Mouse (Mus musculus) kidney, adult 9 months (tissue): ENCODE results near the gene Gmfg.

ENCODE experiments used
- DNase-seq: peaks from one replicate; pipeline ENCODE4 v3.0.0; 2022

Gmfg gene

DNA sequence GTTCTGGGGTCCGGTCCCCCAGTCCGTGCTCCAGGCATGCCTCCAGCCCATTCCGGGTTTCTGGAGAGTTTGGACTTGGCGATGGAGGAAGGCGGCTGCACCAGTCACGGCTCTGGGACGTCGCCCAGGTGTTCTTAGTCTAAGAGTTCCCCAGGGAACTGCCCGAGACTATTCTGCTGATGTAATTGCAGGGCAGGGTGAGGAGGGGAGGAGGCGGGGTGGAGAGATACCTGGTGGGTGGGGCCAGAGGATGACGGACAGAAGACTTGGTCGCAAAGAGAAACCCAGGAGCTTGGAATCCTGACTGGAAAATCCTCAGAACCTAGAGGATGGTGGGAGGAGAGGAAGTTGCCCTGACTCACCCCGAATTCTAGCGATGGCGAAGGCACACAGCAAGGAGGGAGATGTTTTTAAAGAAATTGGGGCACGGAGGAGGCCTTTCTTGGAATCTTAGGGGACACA is 50.8 kb downstream of the Gmfg start:
- peak; percentile 29 for DNase-seq

GRCm38 (mm10) chr7:28490410-28490809 is 53.2 kb downstream of the Gmfg start:
- DNase-seq = peak; percentile 90

GRCm38 (mm10) chr7:28490903-28491302 is 53.7 kb downstream of the Gmfg start:
- DNase-seq = peak; percentile 6

DNA sequence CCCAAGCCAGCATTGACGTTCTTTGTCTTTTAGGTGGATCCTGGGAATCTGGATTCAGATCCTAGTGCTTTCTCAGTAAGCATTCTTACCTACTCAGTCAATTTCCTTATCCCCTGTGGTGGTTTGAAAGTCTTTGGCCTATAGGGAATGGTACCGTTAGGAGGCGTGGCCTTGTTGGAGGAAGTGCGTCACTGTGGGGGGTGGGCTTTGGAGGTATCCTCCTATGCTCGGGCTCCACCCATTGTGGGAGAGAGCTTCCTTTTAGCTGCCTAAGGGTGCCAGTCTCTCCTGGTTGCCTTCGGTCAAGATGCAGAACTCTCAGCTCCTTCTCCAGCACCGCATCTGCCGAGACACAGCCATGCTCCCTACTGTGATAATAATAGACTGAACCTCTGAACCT is 55.1 kb downstream of the Gmfg start:
- no peak for DNase-seq

GRCm38 (mm10) chr7:28495426-28495825 is 58.2 kb downstream of the Gmfg start:
- DNase-seq = no peak
